Mouse (Mus musculus) spleen, adult 2 months (tissue): ENCODE results near the gene Krt34.

Experiments used
- CTCF ChIP-seq: fragments of 200-500 bp; IDR thresholded peaks from 2 replicates; pipeline ENCODE4 v1.5.1; 2011; ENCODE audit warnings: mild to moderate bottlenecking, inconsistent platforms; ENCODE audit not compliant: insufficient read depth, insufficient read length, insufficient replicate concordance; ENCODE audit errors: extremely low read depth
- POLR2A ChIP-seq: fragments of 200-500 bp; IDR thresholded peaks from 2 replicates; pipeline ENCODE4 v1.6.1; 2011; ENCODE audit warnings: low read depth, low read length, inconsistent platforms

DNA sequence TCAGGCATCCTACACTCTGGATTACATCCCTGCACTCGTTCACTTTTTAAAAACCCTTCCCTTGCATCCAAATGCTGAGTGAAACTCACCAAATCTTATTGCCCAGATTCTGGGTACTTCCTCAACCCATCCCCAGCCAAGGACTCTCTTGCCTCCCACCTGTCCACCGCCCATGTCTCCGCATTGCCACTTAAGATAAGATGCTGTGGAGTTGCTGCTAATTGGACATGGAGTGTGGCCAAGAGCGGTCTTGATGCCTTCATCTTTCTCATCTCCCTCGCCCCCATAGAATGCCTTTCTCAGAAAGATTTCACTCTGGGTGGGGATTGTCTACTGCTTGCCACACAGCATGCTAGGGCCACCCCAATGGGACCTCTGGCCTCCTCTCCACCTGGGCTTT, 33.0 kb downstream of the Krt34 start:
- TF ChIP-seq CTCF, result no peak
- no peak for TF ChIP-seq POLR2A
